Mouse (Mus musculus) forebrain, postnatal 0 days (tissue): ENCODE data around the gene Bptf. TPM values are rescaled to one million over a fixed set of nuclear protein-coding genes. Genes with fewer than 3 reads are reported as not detected.
"Not testable (repeated sequence)": the region's sequence is repeated elsewhere in the genome, so short reads cannot be mapped to it uniquely, and the experiment has no call there.

Experiments
- ATAC-seq: fragments of 200-750 bp; cut with Nextera tagmentation; 2 replicates; pipeline ENCODE4 v1.8.0; 2017; ENCODE audit warnings: mild to moderate bottlenecking, moderate library complexity
- DNase-seq: peaks from one replicate; pipeline ENCODE4 v3.0.0-alpha.2; 2015
- H3K27ac ChIP-seq: fragments of 300-500 bp; sonication (generic); 2 replicates; pipeline ENCODE4 v1.5.1; 2014; ENCODE audit warnings: low read depth, mild to moderate bottlenecking, antibody characterized with exemption, low read length, moderate library complexity, mixed read lengths
- H3K27me3 ChIP-seq: fragments of 300-500 bp; sonication (generic); 2 replicates; pipeline ENCODE4 v1.6.1; 2014; ENCODE audit warnings: mild to moderate bottlenecking, low read length, mixed read lengths; ENCODE audit not compliant: insufficient read depth
- H3K36me3 ChIP-seq: fragments of 300-500 bp; sonication (generic); 2 replicates; pipeline ENCODE4 v1.6.1; 2014; ENCODE audit warnings: mild to moderate bottlenecking, moderate library complexity; ENCODE audit not compliant: insufficient read depth
- H3K4me1 ChIP-seq: fragments of 300-500 bp; sonication (generic); 2 replicates; pipeline ENCODE4 v1.6.1; 2014; ENCODE audit warnings: antibody characterized with exemption; ENCODE audit not compliant: insufficient read depth
- H3K4me2 ChIP-seq: fragments of 300-500 bp; sonication (generic); 2 replicates; pipeline ENCODE4 v1.6.1; 2014; ENCODE audit warnings: low read depth, mild to moderate bottlenecking, moderate library complexity
- H3K4me3 ChIP-seq: fragments of 300-500 bp; sonication (generic); 2 replicates; pipeline ENCODE4 v1.5.1; 2014; ENCODE audit warnings: low read depth, low read length, mixed read lengths
- H3K9ac ChIP-seq: fragments of 300-500 bp; sonication (generic); 2 replicates; pipeline ENCODE4 v1.6.1; 2014; ENCODE audit warnings: mild to moderate bottlenecking
- H3K9me3 ChIP-seq: fragments of 300-500 bp; sonication (generic); 2 replicates; pipeline ENCODE4 v1.6.1; 2016; ENCODE audit warnings: low read length
- CTCF ChIP-seq: sonication (generic); IDR thresholded peaks from 2 replicates; pipeline ENCODE4 v1.5.1; 2016; ENCODE audit warnings: antibody characterized with exemption, control low read depth, low read depth
- WGBS: fragments of 180-500 bp; shearing (Covaris S2); extraction: QIAGEN DNeasy Blood & Tissue Kit; methylation state at CpG from one replicate; pipeline ENCODE4 v1.1.7; 2014; 5-methylcytosine and 5-hydroxymethylcytosine counted together
- polyA plus RNA-seq: library from polyadenylated mRNA; unstranded; fragments of >200 nt; fragmentation: Nextera tagmentation; extraction: Ambion mirVana; gene quantifications from 2 replicates; pipeline ENCODE4 v1.2.1, GENCODE M21; 2015
- total RNA-seq: library from RNA; depleted of rRNA; stranded (reverse); fragments of >200 nt; gene quantifications from 2 replicates; pipeline ENCODE4 v1.2.3, GENCODE M21; 2014

Bptf gene
- total and polyA plus RNA-seq, 2 experiments from 2014 or later: 17.2 to 52.6 TPM

GRCm38 (mm10) chr11:107132426-107132825 is 499 bp upstream of the Bptf start:
- H3K9ac ChIP-seq: peak overlapping the region; percentile 96
- H3K36me3 ChIP-seq: no peaks in the 10 kb centered on the region
- peak overlapping the region; percentile 98 for H3K4me3 ChIP-seq
- DNase-seq (no peak), ATAC-seq (peak; percentile 12)
- no peaks in the 10 kb centered on the region for H3K27me3 ChIP-seq
- peaks cover 10% of the 10 kb centered on the region; the same call in 1 of the 2 replicates for H3K4me1 ChIP-seq
- no peaks in the 10 kb centered on the region for H3K9me3 ChIP-seq
- no peak overlapping the region for H3K27ac ChIP-seq
- H3K4me2 ChIP-seq: peak overlapping the region; percentile 82
- WGBS: 1% methylated on average over 16 of the region's 16 CpGs
- TF ChIP-seq CTCF: no peak

- H3K4me2 ChIP-seq: peak overlapping the region; percentile 82
These were observed 813 bp downstream of the Bptf start for GRCm38 (mm10) chr11:107130879-107131748.

DNA sequence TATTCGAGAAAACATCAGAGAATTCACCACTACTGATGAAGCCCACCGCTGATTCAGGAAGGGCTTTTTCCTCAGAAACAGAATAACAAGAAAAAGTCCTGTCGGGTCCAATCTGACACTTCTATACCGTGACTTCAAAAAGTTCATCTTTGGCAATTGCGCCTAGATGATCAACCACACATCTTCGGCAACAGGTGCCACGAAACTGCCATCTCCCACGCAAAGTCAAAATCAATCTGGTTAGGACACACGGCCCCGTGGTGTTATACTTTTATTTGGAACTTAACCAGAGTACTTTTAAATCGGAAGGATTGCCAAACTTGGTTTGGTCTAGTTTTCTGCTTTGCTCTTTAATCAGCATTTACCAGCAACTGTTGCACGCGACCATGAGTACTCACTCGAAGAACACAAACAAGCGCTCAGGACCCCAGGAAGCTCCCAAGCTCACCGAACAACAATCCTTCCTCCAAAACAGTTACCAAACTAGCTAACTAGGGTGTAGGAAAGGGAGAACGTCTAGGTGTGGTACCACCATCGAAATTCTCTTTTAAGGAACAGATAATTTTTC is 1.6 kb downstream of the Bptf start:
- ATAC-seq (no peak), DNase-seq (no peak)
- Histone ChIP-seq H3K4me1 (peaks cover 10% of the 10 kb centered on the region; the same call in 1 of the 2 replicates), H3K27me3 (no peaks in the 10 kb centered on the region), H3K4me2 (peak overlapping the region; percentile 82), H3K27ac (0 out of 2 replicates have a peak overlapping the region, but pooled peaks have one; percentile 95), H3K9ac (peak overlapping the region; percentile 96), H3K36me3 (no peaks in the 10 kb centered on the region), H3K4me3 (peak overlapping the region; percentile 98), H3K9me3 (no peaks in the 10 kb centered on the region)
- 1% methylated on average over 18 of the region's 18 CpGs for WGBS
- TF ChIP-seq CTCF: no peak

More at GRCm38 (mm10) chr11:107130879-107131748, 813 bp downstream of the Bptf start:
- Histone ChIP-seq H3K27ac (peak overlapping the region; percentile 95), H3K4me1 (peaks cover 10% of the 10 kb centered on the region; the same call in 1 of the 2 replicates), H3K27me3 (no peaks in the 10 kb centered on the region), H3K36me3 (no peaks in the 10 kb centered on the region), H3K9me3 (no peaks in the 10 kb centered on the region), H3K4me3 (peak overlapping the region; percentile 98), H3K9ac (peak overlapping the region; percentile 96)
- peak; percentile 23 for ATAC-seq
- DNase-seq: peak; percentile 62
- WGBS: 2% methylated on average over 52 of the region's 65 CpGs
- TF ChIP-seq CTCF: 0 out of 2 replicates have a peak, but pooled peaks have one; percentile 8

GRCm38 (mm10) chr11:107129641-107130040 is 2.3 kb downstream of the Bptf start:
- H3K4me3 ChIP-seq: peak overlapping the region; percentile 98

DNA sequence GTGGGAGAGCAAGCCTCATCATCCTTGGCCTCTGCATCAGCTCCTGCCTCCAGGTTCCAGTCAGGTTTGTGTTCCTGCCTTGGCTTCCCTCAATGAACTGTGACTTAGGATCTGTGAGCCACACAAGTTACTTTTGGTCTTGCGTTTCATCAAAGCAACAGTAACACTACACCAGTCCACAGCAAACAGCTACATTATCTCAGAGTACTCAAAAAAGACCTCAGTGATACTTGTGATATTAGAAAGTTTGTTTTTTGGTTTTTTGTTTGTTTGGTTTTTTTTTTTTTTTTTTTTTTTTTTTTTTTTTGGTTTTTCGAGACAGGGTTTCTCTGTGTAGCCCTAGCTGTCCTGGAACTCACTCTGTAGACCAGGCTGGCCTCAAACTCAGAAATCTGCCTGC is 5.2 kb downstream of the Bptf start:
- H3K27ac ChIP-seq, H3K4me3 ChIP-seq, DNase-seq, H3K27me3 ChIP-seq, H3K9ac ChIP-seq, H3K4me2 ChIP-seq, H3K36me3 ChIP-seq, H3K9me3 ChIP-seq, ATAC-seq: not testable (repeated sequence)
- WGBS: 96% methylated on average over 1 of the region's 2 CpGs
- H3K4me1 ChIP-seq: peaks cover 10% of the 10 kb centered on the region; the same call in 1 of the 2 replicates

More at GRCm38 (mm10) chr11:107129641-107130040, 2.3 kb downstream of the Bptf start:
- Histone ChIP-seq H3K36me3 (no peaks in the 10 kb centered on the region), H3K27me3 (no peaks in the 10 kb centered on the region), H3K9ac (no peak overlapping the region), H3K4me2 (peak overlapping the region; percentile 82), H3K9me3 (no peaks in the 10 kb centered on the region), H3K27ac (no peak overlapping the region), H3K4me1 (peaks cover 10% of the 10 kb centered on the region; the same call in 1 of the 2 replicates)
- DNase-seq: no peak
- 18% methylated on average over 2 of the region's 2 CpGs for WGBS
- no peak for TF ChIP-seq CTCF
- no peak for ATAC-seq

- no peak for ATAC-seq
- Histone ChIP-seq H3K4me1 (peaks cover 10% of the 10 kb centered on the region; the same call in 1 of the 2 replicates), H3K4me2 (no peak overlapping the region), H3K4me3 (no peak overlapping the region), H3K9ac (no peak overlapping the region), H3K9me3 (no peaks in the 10 kb centered on the region), H3K27ac (no peak overlapping the region), H3K27me3 (no peaks in the 10 kb centered on the region), H3K36me3 (0 out of 2 replicates have a peak, but pooled peaks cover 3% of the 10 kb centered on the region)
- no peak for TF ChIP-seq CTCF
- no peak for DNase-seq
- WGBS: 84% methylated on average over 4 of the region's 4 CpGs
These were observed 6.9 kb downstream of the Bptf start for GRCm38 (mm10) chr11:107125011-107125410.

GRCm38 (mm10) chr11:107124327-107124731 is 7.6 kb downstream of the Bptf start:
- no peak overlapping the region for H3K27ac ChIP-seq
- TF ChIP-seq CTCF: no peak
- ATAC-seq (no peak; the same call in 1 of the 2 replicates), DNase-seq (no peak)
- H3K9me3 ChIP-seq: no peaks in the 10 kb centered on the region
- H3K4me1 ChIP-seq: peaks cover 6% of the 10 kb centered on the region; the same call in 1 of the 2 replicates
- H3K36me3 ChIP-seq: 0 out of 2 replicates have a peak, but pooled peaks cover 3% of the 10 kb centered on the region
- H3K4me3 ChIP-seq: no peak overlapping the region
- no peaks in the 10 kb centered on the region for H3K27me3 ChIP-seq
- 0 out of 2 replicates have a peak overlapping the region, but pooled peaks have one; percentile 11 for H3K9ac ChIP-seq
- 35% methylated on average over 7 of the region's 7 CpGs for WGBS
- H3K4me2 ChIP-seq: no peak overlapping the region
